Mouse (Mus musculus): Measurements from ENCODE around the gene Hspa1b. TPM values are rescaled to one million over a fixed set of nuclear protein-coding genes. Genes with fewer than 3 reads are reported as not detected.
"Not testable (repeated sequence)": the region's sequence is repeated elsewhere in the genome, so short reads cannot be mapped to it uniquely, and the experiment has no call there.

The Hspa1b gene
- total RNA-seq, 2 experiments from 2014 or later, result 16.4 to 32.9 TPM

DNA sequence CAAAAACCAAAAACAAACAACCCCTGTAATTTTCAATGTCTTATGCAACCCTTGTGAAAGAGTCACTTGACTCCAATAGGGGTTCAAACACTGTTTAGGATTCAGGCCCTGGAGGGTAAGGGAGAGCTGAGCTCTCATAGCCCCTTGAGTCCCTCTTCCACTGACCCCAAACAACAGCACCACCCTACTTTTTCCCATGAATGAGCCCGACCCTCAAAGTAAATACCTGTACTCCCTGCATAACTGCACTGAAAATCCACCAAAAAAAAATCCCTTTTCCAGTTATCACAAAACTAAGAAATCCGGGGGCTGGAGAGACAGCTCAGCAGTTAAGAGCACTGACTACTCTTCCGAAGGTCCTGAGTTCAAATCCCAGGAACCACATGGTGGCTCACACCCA is 3.2 kb downstream of the Hspa1b start:
- no peak for DNase-seq

DNA sequence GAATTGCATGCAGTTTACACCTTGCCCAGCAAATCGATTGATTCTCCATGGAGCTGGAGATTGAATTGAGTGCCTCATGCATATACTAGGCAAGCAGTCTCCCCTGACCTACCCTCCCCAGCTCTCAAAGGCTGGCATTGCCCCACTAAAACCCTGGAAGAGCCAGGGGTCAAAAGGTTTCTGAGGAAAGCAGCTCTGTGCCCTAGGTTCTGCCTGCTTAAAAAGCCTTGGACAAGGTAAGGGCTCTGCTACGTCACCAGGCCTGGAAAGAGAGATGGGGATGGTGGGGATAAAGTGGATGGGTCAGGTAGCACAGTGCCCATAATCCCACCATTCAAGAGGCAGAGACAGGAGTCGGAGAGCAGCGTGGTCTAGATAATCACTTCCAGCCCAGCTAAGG is 4.2 kb downstream of the Hspa1b start:
- no peak for DNase-seq

DNA sequence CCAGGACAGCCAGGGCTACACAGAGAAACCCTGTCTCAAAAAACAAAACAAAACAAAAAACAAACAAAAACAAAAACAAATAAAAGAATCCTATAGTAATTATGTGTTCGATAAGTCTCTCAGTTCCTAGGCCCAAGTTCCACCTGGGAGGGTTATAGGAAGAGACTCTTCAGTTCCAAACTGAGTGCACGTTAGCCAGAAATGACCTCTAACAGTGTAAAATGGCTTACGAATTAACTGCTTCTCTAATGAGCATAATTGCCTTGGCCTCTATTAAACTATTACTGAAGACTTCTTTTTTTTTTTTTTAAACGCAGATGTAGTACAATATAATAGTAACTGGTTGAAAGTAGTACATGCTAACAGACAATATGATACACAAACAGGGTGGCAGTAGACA is 5.1 kb downstream of the Hspa1b start:
- no peak for DNase-seq

DNA sequence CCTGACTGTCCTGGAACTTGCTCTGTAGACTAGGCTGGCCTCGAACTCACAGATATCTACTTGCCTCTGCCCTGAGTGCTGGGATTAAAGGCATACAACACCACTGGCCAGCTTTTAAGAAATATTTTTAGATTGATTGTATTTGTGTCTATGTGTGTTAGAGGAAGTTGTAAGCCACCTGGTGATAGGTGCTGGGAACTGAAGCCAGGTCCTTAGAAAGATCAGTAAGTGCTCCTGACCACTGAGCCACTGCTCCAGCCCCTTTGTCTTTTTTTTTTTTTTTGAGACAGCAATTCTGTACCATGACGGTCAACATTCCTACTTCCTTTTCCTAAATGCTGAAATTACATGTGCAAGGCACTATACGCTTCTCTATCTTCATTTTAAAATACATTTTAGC is 5.8 kb downstream of the Hspa1b start:
- no peak for DNase-seq

DNA sequence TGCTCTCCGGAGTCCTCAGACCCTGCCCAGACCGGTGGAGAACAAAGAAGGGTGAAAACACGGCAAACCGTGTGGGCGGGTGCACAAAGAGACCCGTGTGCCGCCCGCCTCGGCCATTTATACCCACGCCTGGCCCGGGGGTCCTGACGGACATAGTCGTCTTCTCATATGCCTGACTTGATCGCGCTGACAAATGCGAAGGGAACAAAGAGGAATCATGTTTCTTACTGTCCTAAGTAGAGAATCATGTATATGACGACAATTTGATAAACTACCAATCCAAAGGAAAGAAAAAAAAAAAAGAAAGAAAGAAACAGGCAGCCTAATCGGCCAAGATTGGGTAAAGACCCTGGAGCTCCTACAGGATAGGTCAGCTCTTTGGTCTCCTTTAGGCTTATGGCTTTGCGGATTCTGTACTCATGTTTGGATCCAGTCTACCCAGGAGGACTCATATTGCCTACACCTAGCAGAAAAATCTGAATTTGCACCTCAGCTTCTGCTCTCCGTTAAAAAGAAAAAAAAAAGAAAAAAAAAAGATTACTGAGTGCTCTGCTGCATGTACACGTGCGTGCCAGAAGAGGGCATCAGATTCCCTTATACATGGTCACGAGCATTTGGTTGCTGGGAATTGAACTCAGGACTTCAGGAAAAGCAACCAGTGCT is 6.5 kb downstream of the Hspa1b start:
- peak; percentile 88 for DNase-seq

DNA sequence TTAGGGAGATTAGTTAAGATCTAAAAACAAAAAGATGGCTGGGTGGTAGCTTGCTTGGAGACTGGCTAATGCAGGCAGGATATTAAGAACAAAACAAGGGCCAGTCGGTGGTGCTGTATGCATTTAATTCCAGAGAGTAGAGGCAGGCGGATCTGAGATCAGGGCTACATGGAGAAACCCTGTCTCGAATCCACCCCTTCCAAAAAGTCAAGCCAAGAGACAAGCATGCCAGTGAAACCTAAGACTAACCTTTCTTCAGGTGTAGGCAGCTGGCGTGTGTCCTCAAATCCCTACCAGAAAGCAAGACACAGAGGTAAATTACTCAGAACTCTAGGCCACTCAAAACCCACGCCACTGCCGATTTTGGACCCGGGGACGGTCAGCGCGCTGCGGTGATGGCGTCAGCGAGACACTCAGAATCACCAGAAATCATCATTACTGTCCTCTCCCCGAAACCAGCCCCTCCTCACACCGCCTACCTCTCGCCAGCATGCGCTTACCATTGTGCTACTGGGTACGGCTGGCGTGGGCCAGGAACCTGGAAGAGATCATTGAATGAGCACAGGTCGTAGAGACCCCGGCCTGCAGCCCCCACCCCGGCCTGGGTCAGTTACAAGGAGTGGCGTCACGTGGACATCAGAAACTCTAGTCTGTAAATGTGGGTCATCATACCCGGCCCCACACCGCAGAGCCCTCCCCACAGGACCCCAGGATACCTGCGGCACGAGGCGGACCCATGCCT is 7.2 kb downstream of the Hspa1b start:
- DNase-seq, result no peak

DNA sequence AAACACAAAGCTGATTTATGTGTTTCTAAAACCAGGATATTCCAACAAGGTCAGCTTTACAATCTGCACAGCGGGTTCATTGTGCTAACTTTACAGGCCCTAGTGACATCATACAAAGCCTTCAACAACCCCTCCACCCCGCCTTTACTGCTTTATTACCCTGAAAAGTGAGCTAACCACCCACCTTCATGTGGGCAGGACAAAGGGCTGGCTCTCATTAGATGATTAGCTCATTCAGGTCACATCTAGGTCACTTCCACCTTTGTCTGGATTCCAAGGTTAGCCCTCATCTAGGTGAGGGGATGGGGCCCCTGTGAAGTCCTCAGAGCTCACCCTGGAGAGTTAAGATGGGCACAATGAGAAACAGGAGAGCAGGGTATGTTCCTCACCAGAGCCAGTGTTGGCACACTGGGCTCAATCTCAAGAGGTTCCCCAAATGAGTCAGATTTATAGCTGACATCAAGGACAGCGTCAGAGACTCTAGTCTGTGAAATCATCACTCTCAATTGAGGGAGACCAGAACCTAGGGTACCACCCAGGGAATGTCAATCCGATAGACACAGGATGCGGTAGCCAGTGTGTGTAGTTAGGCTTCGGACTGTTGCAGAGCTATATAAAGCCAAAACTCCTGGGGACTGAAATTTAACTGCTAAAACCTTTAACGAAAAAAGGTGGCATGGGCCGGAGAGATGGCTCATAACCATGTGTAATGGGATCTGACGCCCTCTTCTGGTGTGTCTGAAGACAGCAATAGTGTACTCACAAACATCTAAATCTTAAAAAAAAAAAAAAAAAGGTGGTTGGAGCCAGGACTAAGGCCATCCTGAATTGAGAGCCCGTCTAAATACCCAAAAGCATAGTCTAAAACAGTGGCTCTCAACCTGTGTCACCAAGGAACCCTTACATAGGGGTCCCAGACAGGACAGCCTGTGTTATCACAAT is 8.3 kb downstream of the Hspa1b start:
- DNase-seq, result no peak

DNA sequence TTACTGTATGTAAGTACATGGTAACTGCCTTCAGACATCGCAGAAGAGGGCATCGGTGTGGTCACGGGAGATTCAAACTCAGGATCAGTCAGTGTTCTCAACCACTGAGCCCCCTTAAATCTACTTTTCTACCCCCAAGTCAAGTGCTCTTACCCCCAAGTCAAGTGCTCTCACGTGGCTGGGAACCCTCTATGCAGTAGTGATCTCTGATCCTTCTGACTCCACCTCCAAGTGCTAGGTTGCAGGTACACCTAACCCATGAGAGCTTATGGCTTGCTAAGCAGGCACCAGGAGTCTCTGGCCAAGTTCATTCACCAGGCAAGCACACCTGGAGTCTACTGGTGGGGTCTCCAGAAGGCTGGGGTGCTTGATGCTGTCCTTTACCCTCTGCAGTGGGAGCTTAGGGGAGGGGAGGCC is 9.5 kb downstream of the Hspa1b start:
- DNase-seq, result no peak

DNA sequence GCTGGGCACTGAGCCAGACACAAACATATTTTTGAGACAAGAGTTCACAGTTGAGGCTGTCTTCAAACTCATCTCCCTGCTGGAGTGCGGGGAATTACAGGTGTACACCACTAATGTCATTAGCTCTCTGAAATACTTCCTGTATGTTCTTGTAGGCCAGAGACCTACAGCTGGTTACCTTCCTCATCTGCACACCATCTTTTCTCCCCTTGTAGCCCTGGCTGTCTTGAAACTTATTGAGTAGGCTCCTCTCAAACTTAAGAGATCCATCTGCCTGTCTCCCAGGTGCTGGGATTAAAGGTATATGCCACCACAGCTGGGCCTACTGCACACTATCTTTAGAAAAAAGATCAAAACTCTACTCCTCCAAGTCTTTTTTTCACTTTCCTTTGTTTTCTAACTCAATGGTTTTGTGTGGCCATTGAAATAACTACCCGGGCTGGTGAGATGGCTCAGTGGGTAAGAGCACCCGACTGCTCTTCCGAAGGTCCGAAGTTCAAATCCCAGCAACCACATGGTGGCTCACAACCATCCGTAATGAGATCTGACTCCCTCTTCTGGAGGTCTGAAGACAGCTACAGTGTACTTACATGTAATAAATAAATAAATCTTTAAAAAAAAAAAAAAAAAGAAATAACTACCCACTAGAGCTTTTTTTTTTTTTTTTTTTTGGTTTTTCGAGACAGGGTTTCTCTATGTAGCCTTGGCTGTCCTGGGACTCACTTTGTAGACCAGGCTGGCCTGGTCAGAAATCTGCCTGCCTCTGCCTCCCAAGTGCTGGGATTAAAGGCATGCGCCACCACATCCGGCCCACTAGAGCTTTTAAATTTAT is 10.1 kb downstream of the Hspa1b start:
- DNase-seq, result not testable (repeated sequence)

DNA sequence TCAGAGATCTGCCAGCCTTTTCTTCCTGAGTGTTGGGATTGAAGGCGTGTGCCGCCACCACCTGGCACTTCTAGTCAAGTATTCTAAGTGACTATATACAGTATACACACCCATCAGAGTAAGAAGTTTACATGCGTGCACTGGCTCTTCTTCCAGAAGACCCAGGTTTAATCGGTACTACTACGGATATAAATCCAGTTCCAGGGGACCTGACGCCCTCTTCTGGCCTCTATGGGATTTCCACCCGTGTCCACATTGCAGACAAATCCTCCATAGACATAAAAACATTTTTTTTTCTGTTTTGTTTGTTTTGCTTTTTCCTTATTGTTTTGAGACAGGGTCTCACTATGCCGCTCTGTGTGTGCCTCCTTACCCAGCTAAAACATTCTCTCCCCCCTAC is 11.4 kb downstream of the Hspa1b start:
- peak; percentile 56 for DNase-seq

DNA sequence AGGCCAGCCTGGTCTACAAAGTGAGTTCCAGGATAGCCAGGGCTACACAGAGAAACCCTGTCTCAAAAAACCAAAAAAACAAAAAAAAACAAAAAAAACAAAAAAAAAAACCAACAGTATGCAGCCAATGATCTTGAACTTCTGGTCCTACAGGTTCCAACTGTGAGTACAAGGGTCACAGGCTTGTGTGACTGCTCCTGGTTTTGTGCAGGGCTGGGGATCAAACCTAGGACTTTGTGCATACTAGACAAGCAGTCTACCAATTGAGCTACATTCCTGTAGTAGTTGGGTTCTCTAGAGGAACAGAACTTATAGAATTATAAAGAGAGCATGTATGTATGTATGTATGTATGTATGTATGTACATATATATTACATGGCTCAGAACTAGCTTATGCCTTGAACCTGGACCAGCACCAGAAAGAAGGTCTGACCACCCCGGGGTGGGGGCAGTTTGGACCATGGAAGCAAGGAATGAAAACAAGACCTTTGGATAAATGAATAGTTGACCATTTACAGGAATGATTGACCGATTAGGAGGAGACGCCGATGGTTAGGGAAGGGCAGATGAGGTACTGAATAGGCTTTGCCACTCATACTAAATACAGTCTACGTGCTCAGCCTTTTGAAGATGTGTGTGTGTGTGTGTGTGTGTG is 12.4 kb downstream of the Hspa1b start:
- DNase-seq, result no peak

DNA sequence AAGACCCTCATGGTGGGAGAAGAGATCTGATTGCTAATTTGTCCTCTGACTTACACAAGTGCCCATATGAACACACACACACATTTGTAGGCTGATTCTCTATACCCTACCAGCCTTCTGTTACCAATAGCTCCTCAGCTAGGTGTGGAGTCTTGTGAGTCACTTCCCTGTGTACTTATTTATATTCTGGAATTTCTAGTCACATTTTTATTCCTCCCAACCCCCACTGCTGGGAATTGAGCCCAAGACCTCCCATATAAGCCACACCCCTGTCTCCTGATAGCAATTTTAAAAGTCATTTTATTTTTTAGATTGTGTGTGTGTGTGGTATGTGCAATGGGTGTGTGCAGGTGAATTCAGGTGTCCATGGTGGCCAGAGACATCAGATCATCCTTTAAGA is 14.7 kb downstream of the Hspa1b start:
- DNase-seq, result no peak

DNA sequence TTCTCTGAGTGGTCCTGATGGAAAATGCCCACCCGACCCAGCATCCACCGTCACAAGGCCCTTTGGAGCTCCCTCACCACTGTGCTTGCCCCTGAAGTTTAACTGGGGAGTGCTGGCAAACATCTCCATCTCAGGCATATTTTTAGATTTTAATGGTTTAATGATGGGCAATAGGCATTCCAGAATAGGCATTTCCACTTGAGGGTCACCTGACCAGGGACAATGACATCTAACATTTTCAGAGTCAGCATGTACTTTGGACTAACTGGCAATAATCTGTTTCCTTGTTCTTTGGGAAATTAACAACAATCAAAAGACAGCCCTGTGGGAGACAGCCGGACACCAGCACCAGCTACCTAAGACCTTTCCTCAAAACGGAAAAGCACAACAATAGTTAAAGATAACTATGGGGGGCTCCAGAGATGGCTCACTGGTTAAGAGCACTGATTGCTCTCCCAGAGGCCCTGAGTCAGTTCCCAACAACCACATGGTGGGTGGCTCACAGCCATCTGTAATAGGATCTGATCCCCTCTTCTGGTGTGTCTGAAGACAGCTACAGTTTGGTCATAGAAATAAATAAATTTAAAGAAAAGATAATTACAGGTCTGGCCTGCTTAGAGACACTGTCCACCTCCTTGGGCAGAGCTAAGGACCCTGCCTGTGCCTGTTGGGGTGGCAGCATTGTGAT is 15.8 kb downstream of the Hspa1b start:
- no peak for DNase-seq

DNA sequence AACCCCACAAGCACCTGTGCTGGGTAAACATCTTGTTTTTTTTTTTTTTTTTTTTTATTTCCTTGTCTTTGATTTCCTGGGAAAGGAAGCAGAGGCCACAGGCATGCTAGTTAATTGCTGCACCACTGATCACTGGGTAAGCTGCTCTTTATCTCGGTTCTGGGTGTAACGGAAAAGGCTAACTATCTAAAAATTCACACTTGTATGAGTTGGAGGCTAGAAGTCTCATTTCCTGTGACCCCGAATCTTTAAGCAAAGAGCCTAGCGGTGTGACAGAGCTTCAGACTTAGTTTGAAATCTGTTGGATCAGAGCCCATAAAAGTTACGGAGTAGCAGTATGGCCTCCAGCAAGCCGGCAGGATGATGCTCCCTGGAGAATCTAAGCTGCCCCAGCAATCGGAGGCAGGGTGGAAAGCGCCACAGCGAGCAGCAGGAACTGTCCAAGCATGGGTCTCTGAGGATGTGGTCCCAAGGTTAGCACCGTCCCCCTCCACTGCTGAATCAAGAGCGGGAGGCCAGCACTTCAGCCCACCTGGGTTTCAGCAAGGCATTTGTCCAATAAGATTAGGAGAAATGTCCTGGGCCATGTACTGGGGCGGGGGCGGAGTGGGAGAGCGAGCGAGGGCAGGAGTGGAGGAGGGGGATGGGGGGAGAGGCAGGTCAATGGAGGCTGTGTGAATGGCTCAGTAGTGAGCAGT is 17.5 kb downstream of the Hspa1b start:
- DNase-seq, result peak; percentile 41

DNA sequence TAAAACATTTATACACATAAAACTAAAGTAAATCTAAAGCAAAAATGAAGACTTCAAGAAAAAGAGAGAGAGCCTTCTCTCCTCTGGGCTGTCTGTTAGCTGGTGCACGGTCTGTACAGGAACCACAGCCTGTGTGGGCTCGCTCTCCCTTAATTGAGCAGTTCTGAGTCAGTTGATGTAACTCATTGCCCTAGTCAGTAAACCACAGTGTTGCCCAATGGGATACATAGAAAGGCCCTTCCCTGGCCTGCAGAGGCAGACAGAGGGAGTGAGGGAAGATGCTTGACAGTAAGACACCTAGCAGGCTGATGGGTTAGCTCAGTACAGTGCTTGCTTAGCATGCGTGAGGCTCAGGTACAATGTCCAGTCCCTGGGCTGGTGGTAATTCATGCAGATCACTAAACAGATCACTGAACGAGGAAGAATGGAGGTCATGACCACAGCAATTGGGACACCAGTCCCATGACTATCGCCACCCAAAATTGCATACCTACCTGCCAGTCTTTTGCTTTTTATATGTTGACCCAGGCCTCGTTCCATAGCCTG is 21.0 kb downstream of the Hspa1b start:
- no peak for DNase-seq

DNA sequence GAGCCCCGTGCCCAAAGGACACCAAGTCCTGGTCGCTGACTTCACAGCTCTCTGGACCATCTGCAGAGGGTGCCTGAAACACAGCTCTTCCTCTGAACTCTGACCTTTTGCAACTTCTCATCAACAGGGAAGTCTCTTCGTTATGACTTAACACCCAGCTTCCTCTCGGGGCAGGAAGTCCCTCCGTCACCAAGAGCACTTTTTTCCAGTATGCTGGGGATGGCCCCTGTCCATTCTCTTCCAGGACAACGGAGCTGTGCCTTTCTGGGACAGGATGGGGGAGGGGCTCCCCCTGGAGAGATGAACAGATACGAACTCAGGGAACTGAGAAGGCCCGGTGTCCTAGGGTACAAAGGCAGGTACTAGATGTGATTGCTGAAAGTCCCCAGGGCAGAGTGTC is 24.2 kb downstream of the Hspa1b start:
- DNase-seq, result no peak

DNA sequence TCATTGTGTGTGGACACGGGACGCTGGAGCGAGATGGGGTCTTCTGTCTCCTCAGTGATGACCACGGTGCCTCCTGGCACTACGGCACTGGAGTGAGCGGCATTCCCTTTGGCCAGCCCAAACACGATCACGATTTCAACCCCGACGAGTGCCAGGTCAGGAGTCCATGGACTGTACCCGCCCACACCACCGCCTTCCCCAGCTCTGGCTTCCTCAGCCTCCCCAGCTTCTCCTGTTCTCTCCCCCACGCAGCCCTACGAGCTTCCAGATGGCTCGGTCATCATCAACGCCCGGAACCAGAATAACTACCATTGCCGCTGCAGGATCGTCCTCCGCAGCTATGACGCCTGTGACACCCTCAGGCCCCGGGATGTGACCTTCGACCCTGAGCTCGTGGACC is 25.0 kb downstream of the Hspa1b start:
- no peak for DNase-seq

DNA sequence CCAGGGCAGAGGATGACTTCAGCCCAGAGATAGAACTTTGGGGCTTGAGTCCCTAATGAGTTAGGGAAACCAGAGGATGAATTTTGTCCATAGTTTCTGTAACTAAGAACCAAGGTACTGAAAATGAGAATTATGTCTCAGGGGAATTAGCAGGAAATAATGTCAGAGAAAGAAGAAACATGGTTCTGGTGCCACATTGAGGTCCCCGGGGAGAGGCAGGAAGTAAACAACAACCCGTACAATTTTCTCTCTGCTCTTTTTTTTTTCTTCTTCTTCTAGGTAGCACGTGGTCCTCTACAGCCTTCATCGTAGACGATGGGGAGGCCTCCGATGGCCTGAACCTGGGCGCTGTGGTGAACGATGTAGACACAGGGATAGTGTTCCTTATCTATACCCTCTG is 26.8 kb downstream of the Hspa1b start:
- DNase-seq, result no peak

DNA sequence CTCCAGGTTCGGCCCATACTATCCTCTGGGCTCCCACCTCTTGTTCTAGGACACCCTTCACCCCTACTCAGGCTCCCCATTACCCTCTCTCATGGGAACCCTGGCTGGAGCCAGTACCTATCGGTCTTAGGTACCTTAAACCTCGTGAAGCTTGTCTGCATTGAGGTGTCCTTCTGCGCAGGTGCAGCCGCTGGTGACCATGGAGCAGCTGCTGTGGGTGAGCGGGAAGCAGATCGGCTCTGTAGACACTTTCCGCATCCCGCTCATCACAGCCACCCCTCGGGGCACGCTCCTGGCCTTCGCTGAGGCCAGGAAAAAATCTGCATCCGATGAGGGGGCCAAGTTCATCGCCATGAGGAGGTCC is 27.3 kb downstream of the Hspa1b start:
- DNase-seq, result no peak
